Mouse (Mus musculus) cerebellum, adult (tissue): ENCODE measurements around the gene Hoxa1.

Experiments used
- ATAC-seq: cut with Nextera tagmentation; 2 replicates; pipeline ENCODE4 v1.9.2; 2017; ENCODE audit warnings: mild to moderate bottlenecking, moderate library complexity, mixed read lengths; ENCODE audit not compliant: insufficient number of reproducible peaks, low FRiP score, low TSS enrichment

The Hoxa1 gene

GRCm38 (mm10) chr6:52158276-52159051 is at the start of gene Hoxa1:
TSS of gene Hoxa1 (minus strand) at chr6:52158317.
- no peak for ATAC-seq

GRCm38 (mm10) chr6:52207684-52207976 is 49.5 kb upstream of the Hoxa1 start:
- no peak for ATAC-seq

- ATAC-seq, result no peak
Measured at GRCm38 (mm10) chr6:52206882-52207683, 49.0 kb upstream of the Hoxa1 start.

- no peak for ATAC-seq
Measured at GRCm38 (mm10) chr6:52205638-52206621, 47.8 kb upstream of the Hoxa1 start.

GRCm38 (mm10) chr6:52205221-52205620 is 47.1 kb upstream of the Hoxa1 start:
- ATAC-seq, result no peak

GRCm38 (mm10) chr6:52204050-52204752 is 46.1 kb upstream of the Hoxa1 start, which contains the start of gene Hoxa5:
TSS of gene Hoxa5 (minus strand) at chr6:52204587.
- no peak for ATAC-seq

GRCm38 (mm10) chr6:52203371-52204049 is 45.4 kb upstream of the Hoxa1 start:
- ATAC-seq, result no peak

GRCm38 (mm10) chr6:52203121-52203370 is 44.9 kb upstream of the Hoxa1 start:
- ATAC-seq, result no peak

- ATAC-seq, result no peak
Measured at GRCm38 (mm10) chr6:52202362-52203120, 44.4 kb upstream of the Hoxa1 start.

GRCm38 (mm10) chr6:52201269-52201668 is 43.2 kb upstream of the Hoxa1 start:
- no peak for ATAC-seq

GRCm38 (mm10) chr6:52200751-52201250 is 42.7 kb upstream of the Hoxa1 start:
- ATAC-seq, result no peak

- ATAC-seq, result no peak
Measured at GRCm38 (mm10) chr6:52200073-52200750, 42.1 kb upstream of the Hoxa1 start.

- no peak for ATAC-seq
Measured at GRCm38 (mm10) chr6:52197271-52197670, 39.2 kb upstream of the Hoxa1 start.

- ATAC-seq, result no peak
Measured at GRCm38 (mm10) chr6:52196811-52197210, 38.7 kb upstream of the Hoxa1 start.

GRCm38 (mm10) chr6:52194690-52195089 is 36.6 kb upstream of the Hoxa1 start:
- ATAC-seq, result no peak

GRCm38 (mm10) chr6:52191860-52192550 is 33.9 kb upstream of the Hoxa1 start:
- ATAC-seq, result no peak

GRCm38 (mm10) chr6:52190906-52191810 is 33.0 kb upstream of the Hoxa1 start, which contains the start of gene Hoxa4:
TSS of gene Hoxa4 (minus strand) at chr6:52191753.
- no peak for ATAC-seq
